Mouse (Mus musculus) testis, adult 2 months (tissue): ENCODE data around the gene Grm3. TPM values are rescaled to one million over a fixed set of nuclear protein-coding genes. Genes with fewer than 3 reads are reported as not detected.

Experiments
- H3K27ac ChIP-seq: fragments of 200-500 bp; 2 replicates; pipeline ENCODE4 v1.5.1; 2012; ENCODE audit warnings: low read depth, low read length; ENCODE audit not compliant: control insufficient read depth, insufficient read depth
- H3K27me3 ChIP-seq: fragments of 200-500 bp; 2 replicates; pipeline ENCODE4 v1.6.1; 2012; ENCODE audit warnings: mild to moderate bottlenecking, low read length, moderate library complexity; ENCODE audit not compliant: control insufficient read depth, insufficient read depth
- H3K36me3 ChIP-seq: fragments of 200-500 bp; 2 replicates; pipeline ENCODE4 v1.6.1; 2012; ENCODE audit warnings: mild to moderate bottlenecking, low read length; ENCODE audit not compliant: control insufficient read depth, insufficient read depth
- H3K4me1 ChIP-seq: fragments of 200-500 bp; 2 replicates; pipeline ENCODE4 v1.6.1; 2012; ENCODE audit warnings: low read length; ENCODE audit not compliant: control insufficient read depth, insufficient read depth
- H3K4me3 ChIP-seq: fragments of 200-500 bp; 2 replicates; pipeline ENCODE4 v1.5.1; 2012; ENCODE audit warnings: low read depth, mild to moderate bottlenecking, low read length, moderate library complexity, mixed read lengths; ENCODE audit not compliant: control insufficient read depth
- CTCF ChIP-seq: fragments of 200-500 bp; IDR thresholded peaks from 2 replicates; pipeline ENCODE4 v1.5.1; 2012; ENCODE audit warnings: low read depth, mild to moderate bottlenecking, inconsistent platforms, low read length, moderate library complexity; ENCODE audit not compliant: control insufficient read depth, insufficient read depth, insufficient replicate concordance
- POLR2A ChIP-seq: fragments of 200-500 bp; IDR thresholded peaks from 2 replicates; pipeline ENCODE4 v1.6.1; 2012; ENCODE audit warnings: low read depth, mild to moderate bottlenecking, inconsistent platforms, low read length, moderate library complexity; ENCODE audit not compliant: control insufficient read depth
- polyA plus RNA-seq: library from polyadenylated mRNA; depleted of rRNA; stranded (reverse); fragments of >200 nt; gene quantifications from 2 replicates; pipeline ENCODE4 v1.2.3, GENCODE M21; 2012

Gene Grm3
- polyA plus RNA-seq, 1 experiment, result 0.28 TPM

DNA sequence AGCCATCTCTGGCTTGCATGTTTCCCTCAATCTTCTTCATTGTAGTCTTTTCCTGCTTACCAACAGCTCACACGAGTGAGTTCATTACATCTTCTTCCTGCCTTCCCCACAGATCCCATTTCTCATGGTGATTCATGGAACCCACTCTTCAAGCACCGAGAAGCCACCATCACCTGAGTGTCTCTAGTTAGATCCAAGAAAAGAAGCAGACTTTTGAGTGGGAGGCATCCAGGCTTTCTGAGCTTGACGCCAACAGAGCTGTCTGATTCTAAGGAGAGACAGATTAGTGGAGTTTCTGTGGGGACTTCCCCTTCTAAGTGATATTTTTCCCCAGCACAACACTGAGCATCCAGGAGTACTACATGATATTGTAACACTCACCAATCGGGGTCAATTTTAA is 199.5 kb downstream of the Grm3 start:
- Histone ChIP-seq H3K4me3 (no peak overlapping the region), H3K27ac (no peak overlapping the region), H3K36me3 (no peaks in the 10 kb centered on the region), H3K4me1 (peaks cover 2% of the 10 kb centered on the region; the same call in 1 of the 2 replicates), H3K27me3 (no peaks in the 10 kb centered on the region)
- no peak for TF ChIP-seq POLR2A
- TF ChIP-seq CTCF, result no peak

DNA sequence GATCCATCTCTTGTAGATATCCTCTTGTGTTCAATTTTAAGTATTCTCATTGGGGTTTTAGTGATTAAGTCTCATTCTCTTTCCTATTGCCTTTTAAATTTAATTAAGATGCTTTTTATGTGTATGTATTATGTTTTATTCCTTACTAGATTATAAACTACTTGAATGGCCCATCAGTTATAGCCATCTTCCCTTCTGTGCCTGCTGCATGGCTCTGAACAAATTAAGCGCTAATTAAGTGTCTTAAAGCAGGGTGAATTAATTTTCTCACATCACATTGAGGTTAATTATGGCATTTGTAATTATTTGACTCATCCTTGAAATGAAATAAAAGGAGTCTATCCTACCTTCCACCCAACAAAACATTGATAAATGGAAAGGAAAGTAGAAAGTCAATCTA is 213.9 kb downstream of the Grm3 start:
- Histone ChIP-seq H3K36me3 (no peaks in the 10 kb centered on the region), H3K27ac (no peak overlapping the region), H3K4me1 (no peaks in the 10 kb centered on the region), H3K27me3 (no peaks in the 10 kb centered on the region), H3K4me3 (no peak overlapping the region)
- no peak for TF ChIP-seq POLR2A
- TF ChIP-seq CTCF, result no peak

DNA sequence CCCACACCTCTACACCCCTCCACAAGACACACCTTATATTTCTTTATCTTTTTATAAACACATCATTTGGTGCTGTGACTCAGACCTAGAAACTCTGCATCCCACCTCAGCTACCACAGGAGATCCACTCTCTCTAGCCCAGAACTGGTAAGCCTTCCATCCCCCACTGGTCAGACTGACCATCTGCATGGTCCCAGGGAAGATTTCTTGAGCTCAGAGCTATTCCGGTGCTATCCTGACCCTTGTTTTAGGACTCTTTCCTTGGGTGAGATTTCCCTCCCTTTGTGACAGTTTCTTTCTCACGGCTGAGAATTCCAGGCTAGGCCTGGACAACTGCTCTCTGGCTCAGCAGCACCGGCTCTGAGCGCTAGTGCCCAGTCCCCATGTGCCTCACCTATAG is 227.7 kb downstream of the Grm3 start:
- no peaks in the 10 kb centered on the region for H3K27me3 ChIP-seq
- H3K27ac ChIP-seq, result no peak overlapping the region
- H3K4me1 ChIP-seq, result no peaks in the 10 kb centered on the region
- H3K36me3 ChIP-seq, result no peaks in the 10 kb centered on the region
- TF ChIP-seq POLR2A (no peak), CTCF (no peak)
- H3K4me3 ChIP-seq, result no peak overlapping the region

DNA sequence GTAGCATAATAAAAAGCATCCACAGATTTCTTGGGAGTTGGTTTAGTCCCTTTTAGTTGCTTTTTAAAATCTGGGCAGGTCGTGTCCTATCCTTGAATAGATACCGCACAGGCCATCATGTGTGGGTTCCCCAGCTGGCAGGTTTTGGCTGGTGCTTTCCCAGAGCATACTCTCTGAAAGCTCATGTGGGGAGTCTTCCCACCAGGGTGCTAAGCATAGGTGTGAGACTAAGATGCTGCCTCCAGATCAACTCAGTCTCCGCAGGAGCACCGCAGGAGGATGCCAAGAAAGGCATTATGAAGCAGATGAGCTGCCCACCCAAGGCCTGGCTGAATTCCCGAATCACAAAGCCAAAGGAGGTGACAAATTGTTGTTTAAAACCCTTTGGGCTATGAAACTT is 229.5 kb downstream of the Grm3 start:
- TF ChIP-seq CTCF (no peak), POLR2A (no peak)
- Histone ChIP-seq H3K4me3 (no peak overlapping the region), H3K27me3 (no peaks in the 10 kb centered on the region), H3K36me3 (no peaks in the 10 kb centered on the region), H3K4me1 (no peaks in the 10 kb centered on the region), H3K27ac (no peak overlapping the region)

DNA sequence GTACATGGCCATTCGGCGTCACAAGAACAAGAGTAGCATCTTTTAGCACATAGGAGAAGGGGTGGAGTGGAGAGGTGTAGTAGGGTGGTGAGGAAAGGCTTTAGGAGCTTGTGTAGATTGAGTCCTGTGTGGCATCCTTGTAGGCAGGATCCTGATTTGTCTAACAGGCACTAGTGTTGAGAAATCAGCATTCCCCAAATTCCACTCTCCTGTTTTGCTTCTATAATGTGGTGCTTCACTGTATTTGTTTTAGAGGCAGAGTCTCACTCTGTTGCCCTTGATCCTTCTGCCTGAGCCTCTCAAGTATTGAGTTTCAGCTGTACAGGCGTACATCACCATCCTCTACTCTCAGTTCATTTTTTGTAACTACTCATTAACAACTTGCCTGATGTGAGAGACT is 247.4 kb downstream of the Grm3 start:
- H3K36me3 ChIP-seq, result no peaks in the 10 kb centered on the region
- H3K27ac ChIP-seq, result no peak overlapping the region
- no peaks in the 10 kb centered on the region for H3K27me3 ChIP-seq
- TF ChIP-seq CTCF, result no peak
- TF ChIP-seq POLR2A, result no peak
- no peak overlapping the region for H3K4me3 ChIP-seq
- H3K4me1 ChIP-seq, result no peaks in the 10 kb centered on the region

DNA sequence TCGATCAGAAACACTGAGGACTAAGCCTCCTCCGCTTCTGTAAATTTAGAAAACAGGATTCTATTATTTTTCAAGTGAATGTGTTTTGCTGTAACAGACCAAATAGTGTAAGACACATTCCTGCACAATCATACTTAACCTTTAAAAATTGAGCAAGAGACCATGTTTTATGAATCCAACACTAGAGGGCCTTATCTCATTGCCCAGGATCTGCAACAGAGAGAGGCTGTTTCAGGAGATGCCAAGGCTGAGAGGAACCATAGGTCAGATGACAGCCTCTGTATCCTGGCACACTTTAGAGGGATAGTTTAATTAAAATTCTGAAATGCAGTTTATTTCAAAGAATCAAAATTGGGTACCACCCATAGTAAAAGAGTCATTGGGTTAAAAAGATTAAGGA is 271.7 kb downstream of the Grm3 start:
- Histone ChIP-seq H3K27me3 (no peaks in the 10 kb centered on the region), H3K36me3 (no peaks in the 10 kb centered on the region), H3K4me1 (no peaks in the 10 kb centered on the region), H3K4me3 (no peak overlapping the region), H3K27ac (no peak overlapping the region)
- no peak for TF ChIP-seq CTCF
- TF ChIP-seq POLR2A, result no peak

DNA sequence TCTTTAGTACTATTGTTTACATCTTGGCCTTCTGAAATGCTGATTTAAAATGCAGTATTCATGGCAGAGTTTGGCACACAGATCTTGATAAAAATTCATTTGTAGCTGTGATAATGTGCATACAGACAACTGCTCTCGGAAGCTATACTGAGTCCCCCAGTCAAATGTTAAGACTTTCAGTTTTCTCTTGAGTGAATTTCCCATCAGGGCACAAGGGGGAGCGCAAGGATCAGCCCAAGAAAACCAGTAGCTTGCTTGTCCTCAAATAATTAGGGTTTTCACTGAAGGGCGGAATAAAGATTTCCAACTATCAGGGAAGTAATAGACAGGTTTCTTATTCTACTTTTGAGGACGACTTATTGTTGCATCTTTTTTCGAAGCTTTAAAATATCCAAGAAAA is 275.4 kb downstream of the Grm3 start:
- Histone ChIP-seq H3K27ac (no peak overlapping the region), H3K27me3 (no peaks in the 10 kb centered on the region), H3K4me1 (no peaks in the 10 kb centered on the region), H3K4me3 (no peak overlapping the region), H3K36me3 (no peaks in the 10 kb centered on the region)
- TF ChIP-seq POLR2A (no peak), CTCF (no peak)

DNA sequence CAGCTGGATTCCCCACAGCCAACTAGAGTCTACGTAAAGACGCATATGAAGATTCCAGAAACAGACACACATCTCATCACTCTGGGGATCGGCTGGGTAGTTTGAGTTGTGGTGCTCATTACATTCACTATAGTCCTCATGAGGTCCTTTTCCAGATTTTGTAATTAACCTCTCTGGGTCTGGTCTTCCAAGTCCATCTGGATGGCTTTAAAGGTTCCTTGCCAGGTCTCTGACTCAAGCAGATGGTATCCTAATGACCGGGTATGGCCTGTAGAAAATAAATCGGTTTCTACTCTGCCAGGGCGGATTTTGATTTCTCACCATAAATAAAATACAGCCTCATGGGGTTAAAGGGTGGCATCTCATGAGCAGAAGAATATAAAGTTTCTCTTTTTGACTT is 276.0 kb downstream of the Grm3 start:
- Histone ChIP-seq H3K27me3 (no peaks in the 10 kb centered on the region), H3K27ac (no peak overlapping the region), H3K36me3 (no peaks in the 10 kb centered on the region), H3K4me1 (no peaks in the 10 kb centered on the region), H3K4me3 (no peak overlapping the region)
- no peak for TF ChIP-seq CTCF

DNA sequence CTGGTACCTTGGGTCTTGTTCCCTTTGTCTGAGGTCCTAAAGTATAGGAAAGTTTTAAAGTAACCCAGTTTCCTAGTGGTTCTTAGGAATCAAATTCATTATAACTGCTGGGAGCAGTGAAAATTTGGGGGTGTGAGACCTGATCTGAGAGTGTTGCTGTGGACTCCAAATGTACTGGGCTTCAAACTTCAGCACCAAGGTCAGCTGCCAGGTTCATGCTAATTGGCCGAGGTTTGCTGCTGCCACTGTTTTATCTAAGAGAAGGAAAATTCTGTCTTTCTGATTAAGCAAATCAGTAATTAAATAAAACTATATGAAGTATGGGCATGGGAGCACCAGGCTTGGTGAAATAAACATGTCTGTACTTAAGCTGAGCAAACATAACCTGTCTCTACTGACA is 278.8 kb downstream of the Grm3 start:
- TF ChIP-seq CTCF, result no peak
- no peak for TF ChIP-seq POLR2A
- no peaks in the 10 kb centered on the region for H3K4me1 ChIP-seq
- H3K27me3 ChIP-seq, result no peaks in the 10 kb centered on the region
- H3K36me3 ChIP-seq, result no peaks in the 10 kb centered on the region
- no peak overlapping the region for H3K4me3 ChIP-seq
- H3K27ac ChIP-seq, result no peak overlapping the region
